Mouse (Mus musculus) MEL (cell line): Measurements from ENCODE around the gene Fam184b. TPM values are rescaled to one million over a fixed set of nuclear protein-coding genes. Genes with fewer than 3 reads are reported as not detected.

ENCODE experiments used
- DNase-seq: peaks from one replicate; pipeline ENCODE4 v3.0.0; 2011; ENCODE audit warnings: low read depth, low spot score
- H3K27ac ChIP-seq: 2 replicates; pipeline ENCODE4 v1.5.1; 2012; ENCODE audit warnings: low read depth, mild to moderate bottlenecking, control low read depth, low read length, moderate library complexity; ENCODE audit not compliant: control insufficient read depth
- H3K27me3 ChIP-seq, 2 experiments: fragments of 150-350 bp in 1 of 2; sonication (generic) in 1 of 2; 2 replicates each; pipeline ENCODE4 v1.6.1; 2012; ENCODE audit warnings: low read length in 2 of 2, mild to moderate bottlenecking in 2 of 2, improper control_type of control experiment in 1 of 2, moderate library complexity in 1 of 2; ENCODE audit not compliant: insufficient read depth in 2 of 2, control insufficient read depth in 1 of 2
- H3K36me3 ChIP-seq, 2 experiments: 2 replicates each; pipeline ENCODE4 v1.6.1; 2012 to 2014; ENCODE audit warnings: low read length in 2 of 2, improper control_type of control experiment in 1 of 2, inconsistent platforms in 1 of 2, mild to moderate bottlenecking in 1 of 2; ENCODE audit not compliant: insufficient read depth in 2 of 2, control insufficient read depth in 1 of 2
- H3K4me1 ChIP-seq, 2 experiments: fragments of 150-350 bp in 1 of 2; sonication (generic) in 1 of 2; 2 replicates each; pipeline ENCODE4 v1.6.1; 2012; ENCODE audit warnings: low read length in 2 of 2, improper control_type of control experiment in 1 of 2, mild to moderate bottlenecking in 1 of 2; ENCODE audit not compliant: insufficient read depth in 2 of 2, control insufficient read depth in 1 of 2
- H3K4me3 ChIP-seq, 2 experiments: fragments of 150-350 bp in 1 of 2; sonication (generic) in 1 of 2; 2 replicates each; pipeline ENCODE4 v1.5.1; 2012; ENCODE audit warnings: low read depth in 2 of 2, low read length in 2 of 2, mild to moderate bottlenecking in 2 of 2, moderate library complexity in 2 of 2, control low read depth in 1 of 2, improper control_type of control experiment in 1 of 2; ENCODE audit not compliant: control insufficient read depth in 1 of 2, insufficient read depth in 1 of 2
- H3K79me2 ChIP-seq: 2 replicates; pipeline ENCODE4 v1.6.1; 2012; ENCODE audit warnings: mild to moderate bottlenecking, low read length, moderate library complexity; ENCODE audit not compliant: control insufficient read depth, poor library complexity, insufficient read depth
- H3K9ac ChIP-seq: 2 replicates; pipeline ENCODE4 v1.6.1; 2012; ENCODE audit warnings: low read depth, mild to moderate bottlenecking, control low read depth, low read length, moderate library complexity; ENCODE audit not compliant: control insufficient read depth, poor library complexity, severe bottlenecking
- H3K9me3 ChIP-seq: fragments of 150-350 bp; sonication (generic); replicated peaks from 2 replicates; pipeline ENCODE4 v1.6.1; 2012; ENCODE audit warnings: mild to moderate bottlenecking, low read length, improper control_type of control experiment, moderate library complexity; ENCODE audit not compliant: insufficient read depth
- CHD2 ChIP-seq: IDR thresholded peaks from 2 replicates; pipeline ENCODE4 v1.6.1; 2011; ENCODE audit warnings: low read length, improper control_type of control experiment
- CTCF ChIP-seq, 3 experiments: IDR thresholded peaks in 2 of 3; conservative IDR thresholded peaks in 1 of 3; 2 replicates each; pipeline ENCODE4 v1.5.1; 2011 to 2012; ENCODE audit warnings: low read length in 3 of 3, low read depth in 2 of 3, mild to moderate bottlenecking in 2 of 3, improper control_type of control experiment in 1 of 3, inconsistent platforms in 1 of 3, mixed read lengths in 1 of 3, moderate library complexity in 1 of 3; ENCODE audit not compliant: control insufficient read depth in 1 of 3, insufficient read depth in 1 of 3, poor library complexity in 1 of 3, severe bottlenecking in 1 of 3
- E2F4 ChIP-seq: IDR thresholded peaks from 2 replicates; pipeline ENCODE4 v1.6.1; 2011; ENCODE audit warnings: low read depth, low read length, improper control_type of control experiment, borderline replicate concordance
- ELF1 ChIP-seq: IDR thresholded peaks from 2 replicates; pipeline ENCODE4 v1.6.1; 2014; ENCODE audit warnings: low read depth, mild to moderate bottlenecking, inconsistent platforms, low read length, improper control_type of control experiment, moderate library complexity
- ETS1 ChIP-seq: IDR thresholded peaks from 2 replicates; pipeline ENCODE4 v1.6.1; 2012; ENCODE audit warnings: low read depth, mild to moderate bottlenecking, inconsistent platforms, low read length, improper control_type of control experiment, moderate library complexity
- GATA1 ChIP-seq: IDR thresholded peaks from 2 replicates; pipeline ENCODE4 v1.6.1; 2011; ENCODE audit warnings: low read depth, low read length, improper control_type of control experiment
- HCFC1 ChIP-seq: IDR thresholded peaks from 2 replicates; pipeline ENCODE4 v1.6.1; 2012; ENCODE audit warnings: low read depth, mild to moderate bottlenecking, inconsistent platforms, low read length, improper control_type of control experiment, moderate library complexity
- JUND ChIP-seq: IDR thresholded peaks from 2 replicates; pipeline ENCODE4 v1.6.1; 2011; ENCODE audit warnings: low read depth, mild to moderate bottlenecking, improper control_type of control experiment, low read length
- MAFK ChIP-seq: IDR thresholded peaks from 2 replicates; pipeline ENCODE4 v1.6.1; 2011; ENCODE audit warnings: low read depth, mild to moderate bottlenecking, low read length, improper control_type of control experiment, borderline replicate concordance
- MAX ChIP-seq: IDR thresholded peaks from 2 replicates; pipeline ENCODE4 v1.6.1; 2011; ENCODE audit warnings: low read length, improper control_type of control experiment
- MAZ ChIP-seq: IDR thresholded peaks from 2 replicates; pipeline ENCODE4 v1.6.1; 2012; ENCODE audit warnings: low read depth, mild to moderate bottlenecking, inconsistent platforms, low read length, improper control_type of control experiment
- MEF2A ChIP-seq: IDR thresholded peaks from 2 replicates; pipeline ENCODE4 v1.6.1; 2014; ENCODE audit warnings: low read depth, mild to moderate bottlenecking, inconsistent platforms, low read length, improper control_type of control experiment; ENCODE audit not compliant: poor library complexity, insufficient replicate concordance, severe bottlenecking; ENCODE audit errors: extremely low read depth
- MXI1 ChIP-seq: IDR thresholded peaks from 2 replicates; pipeline ENCODE4 v1.6.1; 2011; ENCODE audit warnings: mild to moderate bottlenecking, low read depth, low read length, improper control_type of control experiment
- MYC ChIP-seq: IDR thresholded peaks from 2 replicates; pipeline ENCODE4 v1.6.1; 2011; ENCODE audit warnings: low read depth, mild to moderate bottlenecking, low read length, improper control_type of control experiment, moderate library complexity
- NELFE ChIP-seq: IDR thresholded peaks from 2 replicates; pipeline ENCODE4 v1.6.1; 2011; ENCODE audit warnings: low read depth, low read length, improper control_type of control experiment
- NRF1 ChIP-seq: IDR thresholded peaks from 2 replicates; pipeline ENCODE4 v1.6.1; 2014; ENCODE audit warnings: low read depth, mild to moderate bottlenecking, inconsistent platforms, low read length, improper control_type of control experiment, moderate library complexity; ENCODE audit not compliant: poor library complexity, insufficient read depth, severe bottlenecking
- POLR2A ChIP-seq, 2 experiments: IDR thresholded peaks; 2 replicates each; pipeline ENCODE4 v1.6.1; 2011 to 2012; ENCODE audit warnings: low read length in 2 of 2, mild to moderate bottlenecking in 2 of 2, control low read depth in 1 of 2, improper control_type of control experiment in 1 of 2, low read depth in 1 of 2, moderate library complexity in 1 of 2; ENCODE audit not compliant: control insufficient read depth in 1 of 2, insufficient read depth in 1 of 2, poor library complexity in 1 of 2
- POLR2AphosphoS2 ChIP-seq: IDR thresholded peaks from 2 replicates; pipeline ENCODE4 v1.6.1; 2011; ENCODE audit warnings: low read length, improper control_type of control experiment
- RAD21 ChIP-seq: IDR thresholded peaks from 2 replicates; pipeline ENCODE4 v1.6.1; 2011; ENCODE audit warnings: mild to moderate bottlenecking, low read depth, low read length, improper control_type of control experiment
- SIN3A ChIP-seq: IDR thresholded peaks from 2 replicates; pipeline ENCODE4 v1.6.1; 2012; ENCODE audit warnings: low read length, improper control_type of control experiment, inconsistent platforms
- TBP ChIP-seq: IDR thresholded peaks from 2 replicates; pipeline ENCODE4 v1.8.0; 2011; ENCODE audit warnings: low read depth, low read length, improper control_type of control experiment
- TCF12 ChIP-seq: IDR thresholded peaks from 2 replicates; pipeline ENCODE4 v1.6.1; 2014; ENCODE audit warnings: low read depth, mild to moderate bottlenecking, inconsistent platforms, low read length, improper control_type of control experiment, moderate library complexity
- UBTF ChIP-seq: IDR thresholded peaks from 2 replicates; pipeline ENCODE4 v1.6.1; 2012; ENCODE audit warnings: low read depth, mild to moderate bottlenecking, inconsistent platforms, low read length, improper control_type of control experiment, moderate library complexity, borderline replicate concordance; ENCODE audit not compliant: insufficient read depth
- ZC3H11A ChIP-seq: IDR thresholded peaks from 2 replicates; pipeline ENCODE4 v1.6.1; 2012; ENCODE audit warnings: low read depth, mild to moderate bottlenecking, inconsistent platforms, low read length, improper control_type of control experiment
- ZKSCAN1 ChIP-seq: IDR thresholded peaks from 2 replicates; pipeline ENCODE4 v1.6.1; 2012; ENCODE audit warnings: low read depth, mild to moderate bottlenecking, inconsistent platforms, low read length, improper control_type of control experiment, moderate library complexity
- ZMIZ1 ChIP-seq: IDR thresholded peaks from 2 replicates; pipeline ENCODE4 v1.6.1; 2012; ENCODE audit warnings: low read depth, mild to moderate bottlenecking, inconsistent platforms, low read length, improper control_type of control experiment, moderate library complexity
- ZNF384 ChIP-seq: IDR thresholded peaks from 2 replicates; pipeline ENCODE4 v1.6.1; 2012; ENCODE audit warnings: low read depth, mild to moderate bottlenecking, inconsistent platforms, low read length, improper control_type of control experiment
- polyA plus RNA-seq, 2 experiments: library from polyadenylated mRNA; stranded (reverse) in 1 of 2; unstranded in 1 of 2; fragments of >175 nt in 1 of 2; fragments of >200 nt in 1 of 2; gene quantifications; 2 replicates each; pipeline versions ENCODE4 v1.2.1 to v1.2.4; 2012; ENCODE audit warnings: low replicate concordance in 2 of 2, low read depth in 1 of 2; ENCODE audit not compliant: insufficient read length in 2 of 2, insufficient read depth in 1 of 2, missing spikeins in 1 of 2
- total RNA-seq: library from RNA; depleted of rRNA; stranded (reverse); fragments of 300-350 nt; gene quantifications from 2 replicates; pipeline ENCODE4 v1.2.3, GENCODE M21; 2012

The Fam184b gene
- total and polyA plus RNA-seq, 3 experiments: under 0.01 to 0.06 TPM; not detected in 1

GRCm38 (mm10) chr5:45669598-45670279 lies 30.3 kb upstream of the Fam184b start, which contains the start of gene Ncapg:
TSS of gene Ncapg (plus strand) at chr5:45669919.
- H3K4me3 ChIP-seq: peak within 1 kb of the TSS; percentile 77 to 88
- H3K27me3 ChIP-seq: no peaks in the 10 kb centered on the region
- H3K9ac ChIP-seq: peak within 1 kb of the TSS; percentile 90
- H3K79me2 ChIP-seq: peaks cover 17% of the 10 kb centered on the region
- H3K9me3 ChIP-seq: no peaks in the 10 kb centered on the region
- peak within 1 kb of the TSS; percentile 81 for H3K27ac ChIP-seq
- peaks cover 0 to 6% of the 10 kb centered on the region in 2 experiments; a peak in 2 of 4 replicates for H3K4me1 ChIP-seq
- H3K36me3 ChIP-seq: peaks cover 6 to 14% of the 10 kb centered on the region in 2 experiments
- DNase-seq: peak; percentile 100
- TF ChIP-seq CHD2 (peak; percentile 97), RAD21 (no peak), POLR2AphosphoS2 (peak; percentile 97), CTCF (IDR thresholded peaks at IDR 0.05 in 2 of 3, conservative IDR thresholded peaks at IDR 0.05 in 1 of 3; ENCODE audit: control insufficient read depth in 1 of 3, insufficient read depth in 1 of 3, low read depth in 2 of 3, low read length in 3 of 3, poor library complexity in 1 of 3, severe bottlenecking in 1 of 3) (no peak), MEF2A (no peak), TBP (peak; percentile 70), TCF12 (peak; percentile 78), NRF1 (0 out of 2 replicates have a peak, but pooled peaks have one; percentile 24), ZKSCAN1 (no peak), ZNF384 (no peak), MAX (no peak), E2F4 (peak; percentile 72; the same call in 1 of the 2 replicates), NELFE (peak; percentile 99), MXI1 (peak; percentile 86), HCFC1 (peak; percentile 81), GATA1 (no peak), ELF1 (peak; percentile 88), ZC3H11A (no peak), MYC (0 out of 2 replicates have a peak, but pooled peaks have one; percentile 3), JUND (no peak), SIN3A (peak; percentile 95), UBTF (no peak; the same call in 1 of the 2 replicates), MAZ (peak; percentile 80; the same call in 1 of the 2 replicates), POLR2A (IDR thresholded peaks at IDR 0.05; ENCODE audit: control insufficient read depth in 1 of 2, insufficient read depth in 1 of 2, low read depth in 1 of 2, low read length in 2 of 2, poor library complexity in 1 of 2) (peak; percentile 94 to 99), ZMIZ1 (peak; percentile 88), MAFK (no peak), ETS1 (0 out of 2 replicates have a peak, but pooled peaks have one; percentile 20)
